Mouse (Mus musculus) adrenal gland, adult 18-20 months (tissue): ENCODE measurements at regions not wholly inside any gene's neighbourhood (a gene's known extent, or its start where the extent isn't known, plus 50 kb on each side); places are given as distances from the start of the nearest gene placed in this dataset.

Experiments
- DNase-seq, 2 experiments: peaks; one replicate each; pipeline ENCODE4 v3.0.0; 2021 to 2022; ENCODE audit warnings: low spot score in 2 of 2

DNA sequence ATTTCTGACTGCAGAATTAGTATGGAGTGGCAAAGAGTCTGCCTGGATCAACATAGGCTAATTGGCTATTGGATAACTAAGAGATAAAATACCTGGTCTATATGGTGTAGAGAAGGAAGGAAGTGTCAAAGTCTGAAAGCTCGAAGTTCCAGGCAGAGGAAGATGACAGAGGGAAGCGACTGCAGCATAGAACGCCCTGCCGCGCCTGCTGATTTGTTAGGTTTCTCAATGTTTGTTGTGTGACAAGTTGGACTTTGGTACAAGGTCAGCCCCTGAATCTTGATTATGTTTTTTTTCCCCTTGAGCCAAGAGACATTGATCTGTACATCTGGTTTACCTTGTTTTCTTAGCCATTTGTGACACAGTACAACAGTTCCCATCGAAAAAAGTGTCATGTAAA, 517.6 kb downstream of the Tshz3 start:
- no peak for DNase-seq

DNA sequence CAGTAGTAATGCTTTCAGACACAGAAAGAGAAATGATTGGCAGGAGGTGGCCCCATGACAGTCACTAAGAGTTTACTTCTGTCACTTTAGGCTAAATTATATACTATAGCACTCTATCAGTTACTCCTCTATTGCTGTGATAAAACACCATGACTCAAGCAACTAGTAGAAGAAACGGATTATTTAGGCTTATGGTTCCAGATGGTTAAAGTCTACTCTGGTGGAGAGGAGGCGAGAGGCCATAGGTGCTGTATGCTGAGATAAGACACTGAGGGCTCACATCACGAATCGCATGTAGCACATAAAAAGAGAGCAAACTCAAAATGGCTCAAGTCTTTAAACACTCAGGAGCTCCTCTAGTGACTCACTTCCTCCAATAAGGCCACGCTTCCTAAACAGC, 522.6 kb downstream of the Tshz3 start:
- DNase-seq: no peak

DNA sequence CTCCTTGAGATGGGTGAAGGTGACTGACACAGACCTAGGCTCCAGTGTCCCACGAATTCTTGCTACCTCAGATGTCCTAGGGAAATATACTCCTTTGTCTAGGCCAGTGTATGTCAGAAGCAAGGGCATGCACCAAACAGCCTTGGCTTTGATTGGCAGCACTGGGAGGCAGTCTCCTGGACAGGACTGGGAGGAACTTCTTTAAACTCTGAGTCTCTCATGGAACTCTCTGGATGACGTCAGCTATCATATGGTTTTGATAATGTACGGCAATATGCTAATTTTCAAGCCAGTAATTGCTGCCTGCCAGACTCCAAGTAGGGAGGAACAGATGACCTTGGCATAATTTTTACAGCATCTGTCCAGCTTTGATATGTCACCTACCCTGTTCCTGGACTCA, 528.5 kb downstream of the Tshz3 start:
- DNase-seq: no peak

DNA sequence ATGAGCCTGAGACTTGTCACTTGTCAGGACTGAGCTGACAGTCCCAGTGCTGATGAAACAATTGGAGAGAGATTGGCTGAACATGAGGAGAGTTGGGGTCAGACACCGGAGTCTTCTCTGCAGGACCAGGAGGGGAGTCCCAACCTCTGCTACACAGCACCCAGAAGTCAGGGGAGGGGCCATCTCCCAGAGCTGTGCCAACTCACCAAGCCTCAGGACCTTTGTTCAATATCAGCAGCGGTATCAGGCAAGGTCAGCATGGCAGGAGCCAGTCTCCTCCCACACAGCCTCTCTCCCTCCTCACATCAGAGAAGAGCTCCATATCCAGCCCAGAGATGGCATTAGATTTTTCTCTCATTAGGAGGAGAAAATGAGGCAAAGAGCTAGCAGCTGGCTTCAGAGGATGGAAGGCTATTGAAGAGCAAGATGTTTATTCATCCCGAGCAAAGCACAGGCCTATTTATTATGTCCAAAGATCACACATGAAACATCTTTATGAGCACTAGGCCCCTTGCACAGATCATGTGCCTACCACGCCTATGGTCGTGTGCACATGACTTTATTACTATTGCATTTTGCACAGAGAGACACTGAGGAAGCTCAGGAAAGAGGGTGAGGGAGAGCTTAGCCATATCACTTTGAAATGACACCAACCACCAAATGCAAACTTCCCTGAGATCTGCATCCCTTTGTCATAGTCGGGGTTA, 532.9 kb downstream of the Tshz3 start:
- DNase-seq: no peak

DNA sequence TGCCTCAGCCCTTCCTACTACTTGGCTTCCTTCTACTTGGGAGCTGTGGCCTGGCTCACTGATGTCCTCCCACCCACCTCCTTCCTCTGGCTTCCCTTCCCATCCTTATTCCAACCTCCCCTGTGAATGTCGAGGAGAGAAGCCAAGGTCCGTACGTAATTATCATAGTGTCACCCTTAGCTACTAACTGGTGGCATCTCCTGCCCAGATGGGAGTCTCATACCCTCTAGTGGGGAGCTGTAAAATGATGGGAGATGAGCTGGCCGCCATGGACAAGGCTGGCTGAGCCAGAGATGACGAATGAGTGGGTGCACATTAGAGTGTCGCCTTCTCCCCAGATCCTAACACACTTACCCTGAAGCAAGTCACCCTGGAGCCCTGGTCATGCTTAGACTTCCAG, 532.6 kb downstream of the Zfp536 start:
- DNase-seq: no peak

DNA sequence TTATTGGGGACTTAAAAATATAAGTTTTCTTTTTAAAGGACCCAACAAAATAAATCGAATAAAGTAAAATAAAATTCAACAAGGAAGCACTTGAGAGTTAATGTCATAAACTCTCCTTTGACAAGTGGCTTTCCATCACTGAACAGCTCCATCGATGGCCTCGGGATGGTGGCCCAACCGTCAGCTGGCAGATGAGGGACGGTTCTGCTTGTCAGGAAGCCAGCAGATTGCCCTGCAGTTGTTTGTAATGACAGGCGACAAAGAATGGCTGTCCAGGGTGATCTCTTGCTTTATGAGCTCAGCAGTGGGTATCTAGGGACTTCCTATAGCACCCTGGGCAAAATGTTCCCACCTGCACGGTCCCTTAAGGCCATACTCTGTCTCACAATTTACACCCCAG, 531.7 kb downstream of the Zfp536 start:
- no peak for DNase-seq

DNA sequence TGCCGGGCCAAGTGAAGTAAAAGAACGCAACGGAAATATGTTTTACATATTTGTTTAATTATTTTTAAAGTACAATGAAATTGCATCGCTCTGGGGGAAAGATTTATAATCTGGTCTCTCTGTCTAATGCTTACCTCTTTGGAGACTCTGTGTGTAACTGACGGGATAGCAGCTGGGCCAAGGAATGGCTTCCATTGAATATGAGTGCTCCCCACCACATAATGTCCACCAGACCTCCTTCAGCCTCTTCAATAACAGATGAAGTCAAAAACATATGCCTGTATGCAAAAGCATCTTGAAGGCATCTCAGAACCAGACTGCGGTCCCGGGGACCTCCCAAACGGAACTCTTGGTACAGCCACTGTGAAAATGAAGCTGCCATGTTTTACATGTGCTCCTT, 531.0 kb downstream of the Zfp536 start:
- DNase-seq: no peak

DNA sequence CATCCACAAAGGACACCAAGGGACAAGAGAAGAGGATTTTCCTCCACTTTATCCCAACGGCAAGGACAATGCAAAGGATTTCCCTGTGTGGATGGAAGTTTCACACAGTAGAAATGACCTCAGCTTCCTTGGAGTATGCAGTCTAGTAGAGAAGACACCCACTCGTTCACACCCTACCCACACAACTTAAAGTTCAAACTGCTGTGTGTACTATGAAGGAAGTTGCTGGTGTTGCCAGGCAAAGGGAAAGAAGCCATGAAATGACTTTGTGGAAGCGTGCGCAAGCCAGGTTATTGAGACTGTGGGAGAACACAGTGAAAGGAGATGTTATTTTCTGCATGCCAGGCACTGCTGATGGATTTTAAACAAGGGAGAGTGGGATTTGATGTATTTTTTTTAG, 527.3 kb downstream of the Zfp536 start:
- DNase-seq: no peak

DNA sequence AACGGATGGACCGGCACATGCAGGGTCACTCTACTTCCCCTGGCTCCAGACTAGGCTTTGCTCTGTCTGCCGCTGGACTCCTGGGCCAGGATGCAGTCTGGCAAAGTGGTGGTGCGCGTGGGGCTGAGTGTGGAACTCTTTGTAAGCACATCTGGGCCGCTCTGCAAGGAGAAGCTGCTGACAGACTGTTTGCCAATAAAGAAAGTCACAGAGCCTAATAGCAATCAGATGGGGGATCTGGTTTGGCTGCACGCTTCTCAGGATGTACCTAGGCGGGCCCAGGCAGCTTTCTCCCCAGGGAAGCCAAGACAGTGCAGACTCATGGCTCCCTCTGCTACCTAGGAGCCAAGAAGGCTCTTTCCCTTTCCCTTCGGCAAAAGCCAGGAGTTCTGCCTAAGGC, 519.0 kb downstream of the Zfp536 start:
- DNase-seq: no peak

DNA sequence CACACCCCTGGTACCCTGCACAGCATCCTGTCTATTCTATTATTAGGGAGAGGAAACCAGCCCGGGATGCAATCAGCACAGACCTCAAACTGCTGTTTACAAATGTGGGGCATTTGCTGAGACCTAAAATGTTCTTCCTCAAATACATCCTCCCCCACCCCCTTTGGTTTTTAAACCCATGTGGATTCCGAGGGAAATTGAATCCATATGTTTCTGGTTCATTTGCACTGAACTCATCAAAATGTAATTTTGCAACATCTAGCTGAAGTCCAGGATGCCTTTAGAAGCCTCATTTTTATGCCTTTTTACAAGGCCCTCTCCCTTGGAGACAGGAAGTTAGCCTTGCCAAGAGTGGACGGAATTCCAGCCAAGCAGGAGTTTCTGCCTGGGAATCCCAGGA, 517.6 kb downstream of the Zfp536 start:
- no peak for DNase-seq

DNA sequence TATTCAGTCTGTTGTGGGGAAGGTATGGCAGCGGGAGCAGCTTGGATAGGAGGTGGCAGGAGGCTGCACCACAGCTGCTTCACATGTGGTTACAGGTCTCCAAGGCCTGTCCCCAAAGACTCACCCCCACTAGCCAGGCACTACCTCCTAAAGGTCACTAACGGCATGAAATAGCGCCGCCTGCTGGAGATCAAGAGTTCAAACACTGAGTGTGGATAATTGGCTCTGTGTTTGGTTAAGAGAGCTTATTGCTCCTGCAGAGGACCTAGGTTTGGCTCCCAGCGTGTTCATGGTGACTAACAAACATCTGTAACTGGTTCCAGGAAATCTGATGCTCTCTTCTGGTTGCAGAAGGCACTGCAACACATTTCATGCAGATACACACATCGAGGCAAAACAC, 514.1 kb downstream of the Zfp536 start:
- no peak for DNase-seq

DNA sequence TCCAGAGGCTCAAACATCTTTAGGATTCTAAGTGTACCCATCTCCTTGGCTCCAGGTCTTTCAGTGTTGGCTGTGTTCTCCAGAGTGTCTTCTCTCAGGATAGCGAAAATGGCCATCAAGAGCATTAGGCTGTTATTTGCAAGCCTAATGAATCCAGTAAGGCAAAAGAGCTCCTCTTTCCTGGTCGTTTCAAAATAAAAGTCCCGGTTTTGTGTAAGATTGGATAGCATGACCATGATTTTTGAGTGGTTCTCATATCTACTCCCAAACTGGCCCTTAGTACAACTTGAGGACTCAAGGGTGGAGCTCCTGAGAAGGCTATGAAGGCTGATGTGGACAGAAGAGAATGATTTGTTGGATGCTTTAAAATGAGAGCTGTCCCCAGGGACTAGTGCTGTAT, 510.6 kb downstream of the Zfp536 start:
- no peak for DNase-seq

DNA sequence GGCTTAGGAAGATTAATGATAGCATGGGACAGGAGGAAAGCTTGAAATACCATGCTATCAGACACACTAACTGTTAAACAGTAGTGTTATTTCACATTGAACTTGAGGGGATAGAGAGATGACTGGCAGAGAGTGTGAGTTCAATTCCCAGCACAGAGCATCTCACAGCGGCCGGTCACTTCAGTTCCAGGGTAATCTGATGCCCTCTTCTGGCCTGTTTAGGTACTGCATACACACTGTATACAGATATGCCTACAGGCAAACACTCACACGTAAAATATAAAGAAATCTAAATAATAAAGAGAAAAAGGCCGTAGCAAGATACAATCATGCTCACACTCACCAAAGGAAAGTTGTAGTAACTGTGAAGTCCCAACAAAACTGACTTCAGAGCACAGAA, 506.0 kb downstream of the Zfp536 start:
- DNase-seq: no peak

DNA sequence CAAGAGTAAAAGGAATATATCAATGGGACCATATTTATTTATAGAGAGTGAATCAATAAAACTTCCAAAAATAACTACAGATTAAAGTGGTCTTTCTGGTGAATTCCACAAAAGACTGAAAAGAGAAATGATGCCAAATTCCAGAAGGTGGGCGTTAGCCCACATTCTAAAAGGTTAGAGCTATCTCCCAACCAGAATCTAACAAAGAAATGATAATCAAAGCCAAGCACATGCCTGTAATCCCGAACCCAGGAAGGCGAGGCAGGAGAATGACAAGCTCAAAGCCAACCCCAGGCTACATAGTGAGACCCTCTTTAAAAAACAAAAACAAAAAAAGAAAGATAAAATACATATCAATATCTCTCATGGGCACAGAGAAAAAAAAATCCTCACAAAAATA, 502.6 kb downstream of the Zfp536 start:
- DNase-seq: no peak

DNA sequence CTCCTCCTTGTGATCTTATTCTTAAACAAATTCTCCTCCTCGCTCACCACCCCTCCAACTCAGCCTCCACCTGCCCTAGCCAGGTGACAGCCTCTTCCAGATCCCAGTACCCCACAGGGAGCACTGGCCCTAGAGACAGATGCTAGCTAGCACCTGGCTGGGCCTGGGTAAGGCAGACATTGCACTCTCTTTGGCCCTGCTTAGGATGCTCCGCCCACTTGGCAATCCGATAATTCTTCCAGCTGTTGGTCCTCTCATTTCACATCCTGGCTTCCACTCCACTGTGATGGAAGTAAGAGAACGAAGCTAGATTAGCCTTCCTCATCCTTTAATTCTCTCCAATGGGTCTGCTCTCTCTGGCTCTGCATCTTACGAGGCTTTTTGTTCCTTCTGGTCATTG, 483.4 kb downstream of the Zfp536 start:
- no peak for DNase-seq

DNA sequence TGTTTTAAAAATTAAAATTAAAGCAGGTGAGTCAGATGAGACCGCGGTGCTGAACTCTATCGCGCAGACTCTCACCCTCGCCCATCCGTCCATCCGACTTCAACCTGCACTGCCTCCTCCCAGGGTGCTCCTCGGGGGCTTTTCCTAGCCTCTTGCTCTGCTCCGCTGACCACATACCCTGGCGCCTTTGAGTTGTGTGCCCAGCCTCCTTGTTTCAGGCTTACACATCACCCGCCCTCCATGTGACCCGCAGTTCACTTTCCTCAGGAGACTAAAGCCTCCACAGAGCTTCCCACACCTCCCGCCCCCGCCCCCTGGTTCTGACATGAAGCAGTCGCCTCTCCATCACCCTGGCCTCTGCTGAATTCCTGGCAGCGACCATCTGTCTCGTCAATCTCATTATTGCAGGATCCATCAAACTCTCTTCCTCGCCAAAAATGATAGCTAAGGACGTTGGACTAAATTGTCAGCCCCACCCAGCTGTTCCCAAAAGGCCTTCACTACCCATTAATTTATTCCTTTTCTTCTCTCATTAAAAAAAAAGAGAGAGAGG, 482.9 kb downstream of the Zfp536 start:
- no peak for DNase-seq

DNA sequence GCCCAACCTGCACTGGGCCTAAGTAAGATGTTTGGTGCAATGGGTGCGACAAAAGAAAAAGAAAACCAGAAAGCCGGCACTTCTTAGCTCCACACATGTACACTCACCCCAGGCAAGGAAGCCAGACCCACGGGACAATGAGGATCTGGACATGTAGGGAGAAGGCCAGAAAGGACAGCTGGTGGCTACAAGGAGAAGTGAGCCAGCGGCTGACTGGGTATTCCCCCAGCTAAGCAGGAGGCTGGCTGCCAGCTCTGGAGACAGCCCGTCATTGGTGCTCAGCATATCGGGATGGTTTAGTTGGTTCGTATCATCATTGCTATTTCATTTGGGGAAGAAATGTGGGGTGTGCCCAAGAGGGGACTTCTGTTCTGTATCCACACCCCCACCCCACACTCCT, 481.7 kb downstream of the Zfp536 start:
- no peak for DNase-seq

DNA sequence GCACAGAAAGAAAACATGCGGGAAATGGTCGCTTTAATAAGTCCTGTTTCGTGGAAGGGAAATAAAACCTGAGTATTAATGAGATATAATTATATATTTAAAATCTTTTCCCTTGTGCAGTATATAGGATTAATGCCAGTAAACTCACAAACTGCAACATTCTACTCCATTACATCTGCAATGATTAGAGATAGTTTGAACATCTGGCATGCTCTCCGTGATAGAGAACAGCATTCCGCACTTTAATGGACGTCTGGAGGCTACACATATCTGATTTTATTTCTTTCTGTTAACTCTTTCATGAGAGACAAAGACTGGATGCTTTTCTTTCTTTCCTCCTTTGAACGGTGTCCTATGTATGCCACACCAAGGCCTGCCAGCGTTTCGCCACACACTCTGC, 480.9 kb downstream of the Zfp536 start:
- no peak for DNase-seq

DNA sequence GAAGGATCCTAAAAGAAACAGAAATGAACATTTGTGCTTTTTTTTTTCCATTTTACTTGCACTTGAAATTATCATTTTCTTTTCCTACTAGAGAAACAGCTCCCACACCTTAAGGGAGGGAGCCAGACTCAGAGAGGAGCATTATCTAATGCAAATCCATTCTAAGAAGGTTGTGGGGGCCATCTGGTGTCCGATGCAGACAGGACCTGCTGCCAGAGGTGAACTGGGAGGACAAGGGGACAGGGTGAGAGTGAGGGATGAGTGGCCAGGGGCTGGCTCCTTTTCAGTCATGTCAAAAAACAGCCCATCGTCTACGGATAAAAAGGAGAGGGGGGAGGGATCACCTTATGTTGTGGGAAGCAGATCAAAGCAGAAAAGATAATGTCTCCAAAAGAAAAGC, 474.6 kb downstream of the Zfp536 start:
- no peak for DNase-seq

DNA sequence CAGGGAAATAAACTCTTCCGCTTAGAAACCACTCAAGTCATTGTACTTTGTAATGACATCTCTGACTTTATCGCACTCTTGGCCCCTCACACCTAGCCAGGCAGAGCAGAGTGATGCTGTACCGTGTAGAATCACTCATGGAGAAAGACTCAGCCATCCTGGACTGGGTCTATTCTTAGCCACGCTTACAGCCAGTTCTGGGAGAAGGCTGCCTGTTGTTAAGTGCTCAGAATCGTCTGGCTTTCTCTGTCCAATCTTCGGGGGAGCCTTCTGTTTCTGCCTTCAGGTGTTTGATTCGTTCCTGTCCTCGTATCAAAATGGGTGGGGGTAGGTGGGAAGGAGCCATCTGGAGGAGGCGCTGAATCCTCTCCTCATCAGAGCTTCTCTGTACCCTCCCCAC, 468.0 kb downstream of the Zfp536 start:
- DNase-seq: no peak

DNA sequence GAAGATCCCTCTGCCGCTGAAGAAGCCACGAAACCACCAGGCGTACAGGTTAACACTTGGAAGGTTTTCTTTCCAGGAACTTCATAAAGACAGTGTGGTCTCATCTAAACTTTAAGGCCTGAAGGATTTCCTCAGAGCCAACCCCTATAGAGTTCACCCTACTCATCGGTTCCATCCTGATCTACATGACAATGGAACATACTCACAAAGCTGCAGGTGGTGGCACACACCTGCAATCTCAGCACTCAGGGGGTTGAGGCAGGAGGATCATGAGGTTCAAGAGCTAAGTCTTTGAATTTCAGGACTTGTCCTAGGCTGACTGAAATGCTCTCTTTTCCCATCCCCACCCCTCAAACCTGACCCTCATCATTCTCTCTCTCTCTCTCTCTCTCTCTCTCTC, 466.2 kb downstream of the Zfp536 start:
- no peak for DNase-seq

DNA sequence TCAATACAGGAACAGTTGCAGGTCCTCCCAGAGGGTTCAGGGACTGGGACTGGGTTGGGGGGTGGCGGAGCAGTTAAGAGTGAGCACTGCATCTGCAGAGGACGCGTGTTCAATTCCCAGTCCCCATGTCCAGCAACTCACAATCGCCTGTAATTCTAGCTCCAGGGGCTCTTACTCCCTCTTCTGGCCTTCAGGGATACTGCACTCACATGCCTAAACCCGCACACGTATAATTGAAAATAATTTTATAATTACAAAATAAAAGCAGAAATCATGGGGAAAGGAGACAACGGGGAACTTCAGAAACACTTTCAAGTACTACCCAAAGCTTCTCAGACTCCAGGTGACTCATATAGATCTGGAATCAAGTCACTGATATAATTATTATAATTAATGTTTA, 448.8 kb downstream of the Zfp536 start:
- DNase-seq: no peak

DNA sequence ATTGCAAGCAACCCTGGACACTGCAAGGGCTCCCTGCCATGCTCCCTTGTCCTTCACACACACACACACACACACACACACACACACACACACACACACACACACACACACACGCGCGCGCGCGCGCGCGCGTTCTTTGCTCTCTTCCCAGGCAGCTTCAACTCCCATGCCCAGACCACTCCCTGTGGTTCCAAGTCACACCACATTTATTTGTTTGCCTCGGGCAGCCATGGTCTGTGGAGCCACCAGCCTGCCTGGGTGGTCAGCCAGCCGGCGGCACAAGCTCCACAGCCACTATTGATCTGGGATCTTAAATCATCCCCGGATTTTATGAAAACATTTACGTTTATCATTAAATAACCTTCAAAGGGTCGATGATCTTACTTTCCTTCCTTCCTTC, 440.0 kb downstream of the Zfp536 start:
- no peak for DNase-seq

DNA sequence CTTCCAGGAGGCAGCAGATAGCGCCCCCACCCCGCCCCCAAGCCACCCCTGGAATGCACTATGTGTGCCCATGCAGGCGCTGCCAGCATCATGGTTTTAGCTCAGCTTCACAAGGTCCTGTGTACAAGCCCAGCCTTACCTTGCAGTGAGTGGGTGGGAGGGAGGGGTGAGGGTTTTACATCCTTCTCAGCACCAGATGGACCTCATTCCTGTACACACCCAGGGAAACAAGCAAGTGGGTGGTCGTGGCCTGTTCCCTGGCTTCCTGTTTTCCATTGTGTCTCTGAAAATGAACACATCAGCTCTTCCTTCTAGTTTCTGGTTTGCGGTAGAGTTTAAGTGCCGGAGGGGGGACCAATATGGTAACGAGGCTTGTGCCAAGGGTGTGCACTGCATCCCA, 438.2 kb downstream of the Zfp536 start:
- DNase-seq: no peak
